Mouse (Mus musculus) testis, postnatal 10 days (tissue): ENCODE results near the gene Olfr1202.

Experiments
- DNase-seq: peaks from one replicate; pipeline ENCODE4 v3.0.0; 2021; ENCODE audit warnings: low spot score

Olfr1202 gene

GRCm38 (mm10) chr2:88814196-88814595, at the start of gene Olfr1202:
Olfr1202 (plus strand) TSS chr2:88814496.
- DNase-seq: no peak

DNA sequence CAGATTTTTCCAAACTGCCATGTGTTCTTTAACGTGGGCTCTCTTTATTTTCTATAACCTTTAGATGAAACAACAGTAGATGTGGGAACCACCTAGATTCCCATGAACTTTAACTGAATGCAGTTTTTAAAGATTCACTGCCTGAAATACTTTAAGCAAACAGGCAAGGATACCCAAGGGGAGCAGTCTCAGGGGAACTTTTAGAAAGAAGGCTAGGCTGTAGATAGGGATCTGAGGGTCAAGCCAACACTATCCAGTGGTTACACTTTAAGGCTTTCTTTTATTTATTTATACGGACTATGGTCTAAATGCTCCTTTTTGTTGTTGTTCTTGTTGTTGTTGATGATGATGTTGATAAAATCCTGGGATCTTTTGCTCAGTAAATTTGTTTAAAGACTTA, 43.9 kb upstream of the Olfr1202 start, which contains the start of gene Olfr1200:
Gene Olfr1200 (minus strand): TSS at position 101 of the 400 bp plus-strand sequence.
- DNase-seq: no peak

- no peak for DNase-seq
Measured at GRCm38 (mm10) chr2:88792736-88793135, 21.6 kb upstream of the Olfr1202 start, which contains the start of gene Olfr1201. Olfr1201 (plus strand) TSS chr2:88793036.

GRCm38 (mm10) chr2:88829437-88829836, 15.1 kb downstream of the Olfr1202 start, which contains the start of gene Olfr1205:
Olfr1205 (plus strand) TSS chr2:88829737.
- DNase-seq: no peak

DNA sequence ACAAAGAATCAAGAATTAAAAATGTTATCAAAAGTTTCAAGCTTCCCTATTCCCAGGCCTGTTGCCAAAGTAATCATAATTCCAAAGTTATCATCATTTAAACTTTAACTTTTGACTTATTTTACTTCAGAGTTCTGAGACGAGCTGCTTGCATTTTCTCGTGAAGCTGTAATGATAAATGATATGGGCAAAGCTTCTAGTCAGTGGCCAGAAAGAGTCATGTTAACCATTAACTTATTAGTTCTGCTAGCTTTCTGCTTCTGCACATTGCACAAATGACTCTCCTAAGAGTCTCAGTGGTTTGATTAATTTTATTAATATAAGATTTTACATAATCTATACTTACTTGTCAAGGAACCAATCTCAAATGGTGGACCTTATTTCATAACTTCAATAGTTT, 24.2 kb downstream of the Olfr1202 start:
- no peak for DNase-seq

DNA sequence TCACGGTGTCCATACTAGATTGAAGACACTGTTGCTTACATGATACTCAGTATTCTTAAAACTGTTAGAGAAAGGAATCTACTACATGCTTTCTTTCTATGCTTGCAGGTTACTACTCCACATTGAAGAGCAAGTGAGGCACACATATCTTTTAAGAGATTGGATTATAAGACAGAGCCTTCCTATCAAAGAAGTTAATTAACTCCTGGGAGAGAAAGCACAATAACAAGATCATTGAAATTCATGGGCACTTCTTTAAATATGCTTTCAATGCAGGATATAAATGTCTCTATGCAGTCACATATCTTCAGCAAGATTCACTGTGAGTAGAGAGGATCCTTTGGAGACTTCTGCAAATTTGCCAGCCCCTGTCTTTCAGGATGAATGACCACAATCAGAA, 34.7 kb downstream of the Olfr1202 start, which contains the start of gene Olfr1204:
Gene Olfr1204 (plus strand): TSS at position 301 of the 400 bp plus-strand sequence.
- no peak for DNase-seq

GRCm38 (mm10) chr2:88862931-88863330, 48.6 kb downstream of the Olfr1202 start, which contains the start of gene Olfr1206:
Olfr1206 (plus strand) TSS chr2:88863231.
- no peak for DNase-seq
